Mouse (Mus musculus) MEL (cell line): ENCODE measurements at regions not wholly inside any gene's neighbourhood (a gene's known extent, or its start where the extent isn't known, plus 50 kb on each side); places are given as distances from the start of the nearest gene placed in this dataset.

ENCODE experiments used
- CTCF ChIP-seq, 3 experiments: IDR thresholded peaks in 2 of 3; conservative IDR thresholded peaks in 1 of 3; 2 replicates each; pipeline ENCODE4 v1.5.1; 2011 to 2012; ENCODE audit warnings: low read length in 3 of 3, low read depth in 2 of 3, mild to moderate bottlenecking in 2 of 3, improper control_type of control experiment in 1 of 3, inconsistent platforms in 1 of 3, mixed read lengths in 1 of 3, moderate library complexity in 1 of 3; ENCODE audit not compliant: control insufficient read depth in 1 of 3, insufficient read depth in 1 of 3, poor library complexity in 1 of 3, severe bottlenecking in 1 of 3
- EP300 ChIP-seq, 2 experiments: IDR thresholded peaks; 2 replicates each; pipeline ENCODE4 v1.6.1; 2011; ENCODE audit warnings: improper control_type of control experiment in 2 of 2, low read length in 2 of 2, low read depth in 1 of 2, mild to moderate bottlenecking in 1 of 2
- HCFC1 ChIP-seq: IDR thresholded peaks from 2 replicates; pipeline ENCODE4 v1.6.1; 2012; ENCODE audit warnings: low read depth, mild to moderate bottlenecking, inconsistent platforms, low read length, improper control_type of control experiment, moderate library complexity
- JUND ChIP-seq: IDR thresholded peaks from 2 replicates; pipeline ENCODE4 v1.6.1; 2011; ENCODE audit warnings: low read depth, mild to moderate bottlenecking, improper control_type of control experiment, low read length
- KAT2A ChIP-seq: conservative IDR thresholded peaks from 2 replicates; pipeline ENCODE4 v1.6.1; 2012; ENCODE audit warnings: low read depth, low read length, improper control_type of control experiment, inconsistent platforms
- POLR2A ChIP-seq, 2 experiments: IDR thresholded peaks; 2 replicates each; pipeline ENCODE4 v1.6.1; 2011 to 2012; ENCODE audit warnings: low read length in 2 of 2, mild to moderate bottlenecking in 2 of 2, control low read depth in 1 of 2, improper control_type of control experiment in 1 of 2, low read depth in 1 of 2, moderate library complexity in 1 of 2; ENCODE audit not compliant: control insufficient read depth in 1 of 2, insufficient read depth in 1 of 2, poor library complexity in 1 of 2
- TCF12 ChIP-seq: IDR thresholded peaks from 2 replicates; pipeline ENCODE4 v1.6.1; 2014; ENCODE audit warnings: low read depth, mild to moderate bottlenecking, inconsistent platforms, low read length, improper control_type of control experiment, moderate library complexity
- USF1 ChIP-seq: IDR thresholded peaks from 2 replicates; pipeline ENCODE4 v1.6.1; 2014; ENCODE audit warnings: low read depth, mild to moderate bottlenecking, inconsistent platforms, low read length, improper control_type of control experiment, moderate library complexity
- ZC3H11A ChIP-seq: IDR thresholded peaks from 2 replicates; pipeline ENCODE4 v1.6.1; 2012; ENCODE audit warnings: low read depth, mild to moderate bottlenecking, inconsistent platforms, low read length, improper control_type of control experiment

- TF ChIP-seq EP300 (IDR thresholded peaks at IDR 0.05; ENCODE audit: low read depth in 1 of 2, low read length in 2 of 2) (peak in 1 of 2 experiments; percentile 56; a peak in 3 of 4 replicates), POLR2A (IDR thresholded peaks at IDR 0.05; ENCODE audit: control insufficient read depth in 1 of 2, insufficient read depth in 1 of 2, low read depth in 1 of 2, low read length in 2 of 2, poor library complexity in 1 of 2) (no peak), TCF12 (0 out of 2 replicates have a peak, but pooled peaks have one; percentile 58), CTCF (IDR thresholded peaks at IDR 0.05 in 2 of 3, conservative IDR thresholded peaks at IDR 0.05 in 1 of 3; ENCODE audit: control insufficient read depth in 1 of 3, insufficient read depth in 1 of 3, low read depth in 2 of 3, low read length in 3 of 3, poor library complexity in 1 of 3, severe bottlenecking in 1 of 3) (no peak), ZC3H11A (0 out of 2 replicates have a peak, but pooled peaks have one; percentile 17), JUND (peak; percentile 98), HCFC1 (no peak), KAT2A (no peak), USF1 (no peak)
Measured at GRCm38 (mm10) chr17:50420690-50421089, 88.5 kb upstream of the Plcl2 start.
